In genomic region chr3:16918374-16918773, GRCm38 (mm10) we compare ENCODE assay signal across 19 mouse cellular contexts.
DNase-seq lines count a peak whose midpoint lies in the region; ATAC-seq and TF ChIP-seq lines count a peak whose summit lies in the region.
"Had no signal": no experiment of that assay in that cellular context is flagged by ENCODE, and none has a peak within 500 bp of the region (broad histone marks: within the 10 kb centered on the region; RNA-seq: fewer than 3 reads in every experiment).

No protein-coding gene starts in this region.

- peaks cover 8% of the 10 kb centered on the region for H3K4me1 ChIP-seq in hindbrain, embryonic 13.5 days (replicated peaks)
- H3K4me1 ChIP-seq in hindbrain, postnatal 0 days (ENCODE audit: insufficient read depth, low read length) = no peaks in the 10 kb centered on the region
- H3K4me1 ChIP-seq in hindbrain, embryonic 16.5 days (ENCODE audit: control insufficient read depth, insufficient read depth, low read depth, low read length) = no peaks in the 10 kb centered on the region
- no peaks in the 10 kb centered on the region for H3K4me1 ChIP-seq in neural tube, embryonic 15.5 days
- H3K4me1 ChIP-seq: embryonic facial prominence, embryonic 13.5 days; heart, embryonic 13.5 days had no signal

- no peak for TF ChIP-seq CTCF in hindbrain, postnatal 0 days (IDR thresholded peaks at IDR 0.05; ENCODE audit: low read depth)

- DNase-seq in hindbrain, postnatal 0 days (ENCODE audit: low spot score) = no peak
- peak; percentile 34 for DNase-seq in Muller cell, postnatal 12 days (ENCODE audit: inconsistent ontology term)
- DNase-seq in right cerebral cortex, postnatal 14 days = no peak
- DNase-seq: adrenal gland, adult 2 months; adrenal gland, postnatal 25 days; cerebellum, adult 18-20 months; cerebellum, adult 9-11 months; cerebellum, postnatal 36 days; gastrocnemius, postnatal 36 days; heart, adult 11 months; heart, postnatal 4 days had no signal

- no peak overlapping the region for H3K4me2 ChIP-seq in hindbrain, embryonic 13.5 days
- H3K4me2 ChIP-seq in hindbrain, postnatal 0 days (ENCODE audit: low read depth, low read length) = no peak overlapping the region
- H3K4me2 ChIP-seq in hindbrain, embryonic 16.5 days (ENCODE audit: low read length) = no peak overlapping the region
- no peak overlapping the region for H3K4me2 ChIP-seq in neural tube, embryonic 15.5 days
- H3K4me2 ChIP-seq: embryonic facial prominence, embryonic 13.5 days; heart, embryonic 13.5 days had no signal

- peak; percentile 77 for ATAC-seq in hindbrain, embryonic 13.5 days (ENCODE audit: low FRiP score)
- ATAC-seq in hindbrain, postnatal 0 days = no peak
- peak; percentile 50; the same call in 1 of the 2 replicates for ATAC-seq in hindbrain, embryonic 16.5 days
- ATAC-seq in neural tube, embryonic 15.5 days (ENCODE audit: low FRiP score) = peak; percentile 56
- ATAC-seq: forebrain, embryonic 14.5 days; inflammation-experienced regulatory T-cells, adult 6 months had no signal

- 48% methylated on average over 2 of the region's 2 CpGs for WGBS in hindbrain, embryonic 13.5 days
- 62% methylated on average over 2 of the region's 2 CpGs for WGBS in hindbrain, postnatal 0 days
- WGBS in hindbrain, embryonic 16.5 days = 49% methylated on average over 2 of the region's 2 CpGs
- WGBS in neural tube, embryonic 15.5 days = 41% methylated on average over 2 of the region's 2 CpGs

- H3K4me3 ChIP-seq in hindbrain, embryonic 13.5 days = no peak overlapping the region
- H3K4me3 ChIP-seq in hindbrain, postnatal 0 days (ENCODE audit: low read length) = no peak overlapping the region
- no peak overlapping the region for H3K4me3 ChIP-seq in hindbrain, embryonic 16.5 days (ENCODE audit: low read length)
- H3K4me3 ChIP-seq in neural tube, embryonic 15.5 days (replicated peaks) = no peak overlapping the region
- H3K4me3 ChIP-seq: embryonic facial prominence, embryonic 13.5 days; heart, embryonic 13.5 days had no signal

- H3K9ac ChIP-seq in hindbrain, embryonic 13.5 days = no peak overlapping the region
- H3K9ac ChIP-seq in hindbrain, postnatal 0 days (replicated peaks; ENCODE audit: low read length) = no peak overlapping the region
- no peak overlapping the region for H3K9ac ChIP-seq in hindbrain, embryonic 16.5 days (ENCODE audit: low read depth, low read length)
- no peak overlapping the region for H3K9ac ChIP-seq in neural tube, embryonic 15.5 days (replicated peaks)
- H3K9ac ChIP-seq: embryonic facial prominence, embryonic 13.5 days; heart, embryonic 13.5 days had no signal

- no peaks in the 10 kb centered on the region for H3K9me3 ChIP-seq in hindbrain, embryonic 13.5 days
- no peaks in the 10 kb centered on the region for H3K9me3 ChIP-seq in hindbrain, postnatal 0 days (ENCODE audit: low read length)
- no peaks in the 10 kb centered on the region for H3K9me3 ChIP-seq in hindbrain, embryonic 16.5 days (ENCODE audit: control insufficient read depth, low read length)
- H3K9me3 ChIP-seq in neural tube, embryonic 15.5 days (replicated peaks) = no peaks in the 10 kb centered on the region
- H3K9me3 ChIP-seq: embryonic facial prominence, embryonic 13.5 days; heart, embryonic 13.5 days had no signal

- H3K36me3 ChIP-seq in hindbrain, embryonic 13.5 days = no peaks in the 10 kb centered on the region
- no peaks in the 10 kb centered on the region for H3K36me3 ChIP-seq in hindbrain, postnatal 0 days (ENCODE audit: insufficient read depth, low read length)
- H3K36me3 ChIP-seq in hindbrain, embryonic 16.5 days (ENCODE audit: control insufficient read depth, insufficient read depth, low read length) = no peaks in the 10 kb centered on the region
- H3K36me3 ChIP-seq in neural tube, embryonic 15.5 days = no peaks in the 10 kb centered on the region
- H3K36me3 ChIP-seq: embryonic facial prominence, embryonic 13.5 days; heart, embryonic 13.5 days had no signal

- peak overlapping the region; percentile 44; the same call in 1 of the 2 replicates for H3K27ac ChIP-seq in hindbrain, embryonic 13.5 days
- H3K27ac ChIP-seq in hindbrain, postnatal 0 days = no peak overlapping the region
- H3K27ac ChIP-seq in hindbrain, embryonic 16.5 days (ENCODE audit: low read depth, low read length) = no peak overlapping the region
- H3K27ac ChIP-seq in neural tube, embryonic 15.5 days (replicated peaks) = peak overlapping the region; percentile 35
- H3K27ac ChIP-seq: embryonic facial prominence, embryonic 13.5 days; heart, embryonic 13.5 days had no signal

- no peaks in the 10 kb centered on the region for H3K27me3 ChIP-seq in hindbrain, embryonic 13.5 days
- H3K27me3 ChIP-seq in hindbrain, postnatal 0 days (ENCODE audit: insufficient read depth, low read length) = no peaks in the 10 kb centered on the region
- no peaks in the 10 kb centered on the region for H3K27me3 ChIP-seq in hindbrain, embryonic 16.5 days (replicated peaks; ENCODE audit: control insufficient read depth, insufficient read depth, low read length)
- H3K27me3 ChIP-seq in neural tube, embryonic 15.5 days (replicated peaks) = no peaks in the 10 kb centered on the region
- H3K27me3 ChIP-seq: CH12.LX; embryonic facial prominence, embryonic 13.5 days; heart, embryonic 13.5 days had no signal

Comparison
In these comparisons a context has a peak if more than half of its experiments do, and no peak if none do; other contexts are left out.
1. H3K27ac ChIP-seq: peak in hindbrain, embryonic 13.5 days (single experiment) and neural tube, embryonic 15.5 days (single experiment); none in hindbrain, postnatal 0 days (single experiment) and hindbrain, embryonic 16.5 days (single experiment).